Mouse (Mus musculus) forelimb bud, embryonic 11.5 days (tissue): ENCODE data around the gene Scgb1b27.
"Not testable (repeated sequence)": the region's sequence is repeated elsewhere in the genome, so short reads cannot be mapped to it uniquely, and the experiment has no call there.

Source experiments
- DNase-seq: peaks from one replicate; pipeline ENCODE4 v3.0.0-alpha.2; 2012; ENCODE audit warnings: low read depth, low spot score

Gene Scgb1b27

GRCm38 (mm10) chr7:34021183-34021582 lies at the start of gene Scgb1b27:
Gene Scgb1b27 (plus strand): TSS chr7:34021483.
- not testable (repeated sequence) for DNase-seq

GRCm38 (mm10) chr7:33982281-33982680 lies 39.0 kb upstream of the Scgb1b27 start:
- DNase-seq: peak; percentile 4

DNA sequence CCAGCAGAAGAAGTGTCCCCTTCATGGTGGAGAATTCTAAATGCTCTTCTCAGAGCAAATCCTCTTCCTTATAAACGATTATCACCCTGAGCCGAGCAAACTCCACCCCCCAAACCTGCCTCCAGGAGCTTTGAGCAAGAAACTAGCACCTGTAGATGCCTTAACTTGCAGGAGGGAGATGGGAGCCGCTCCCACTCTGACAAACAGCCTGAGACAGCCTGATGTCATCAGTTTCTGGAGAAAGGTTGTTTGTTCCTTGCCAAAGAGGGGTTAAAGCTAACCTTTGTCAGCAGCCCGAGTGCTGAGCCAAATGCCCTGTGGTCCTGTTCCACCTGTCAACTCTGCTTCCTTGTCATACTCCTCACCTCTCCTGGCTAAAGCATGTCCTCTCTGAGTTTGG lies 7.4 kb upstream of the Scgb1b27 start, which contains the start of gene Scgb2b27:
Gene Scgb2b27, minus strand, starts transcription at position 101 of the 400 bp plus-strand sequence.
- DNase-seq: no peak

DNA sequence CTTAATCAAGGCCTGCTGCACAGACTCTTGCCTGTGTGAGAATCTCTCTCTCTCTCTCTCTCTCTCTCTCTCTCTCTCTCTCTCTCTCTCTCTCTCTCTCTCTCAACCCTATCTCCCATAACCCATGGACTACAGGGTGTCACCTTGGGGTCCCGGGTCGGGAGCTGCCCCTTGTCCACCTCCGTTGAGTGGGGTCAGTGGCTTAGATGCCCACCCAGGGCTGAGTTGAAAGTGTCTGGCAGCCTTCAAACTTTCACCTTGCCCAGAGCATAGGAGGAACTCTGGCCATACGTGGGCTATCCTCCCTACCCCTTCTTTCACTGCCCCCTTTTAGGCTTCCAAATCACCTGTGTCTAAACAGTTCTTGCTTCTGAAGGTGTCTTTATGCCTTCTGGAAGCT lies 4.4 kb downstream of the Scgb1b27 start:
- DNase-seq: no peak

- not testable (repeated sequence) for DNase-seq
These were observed 5.9 kb downstream of the Scgb1b27 start for GRCm38 (mm10) chr7:34027202-34027601.

- DNase-seq: no peak
These were observed 8.7 kb downstream of the Scgb1b27 start for GRCm38 (mm10) chr7:34030026-34030425.

DNA sequence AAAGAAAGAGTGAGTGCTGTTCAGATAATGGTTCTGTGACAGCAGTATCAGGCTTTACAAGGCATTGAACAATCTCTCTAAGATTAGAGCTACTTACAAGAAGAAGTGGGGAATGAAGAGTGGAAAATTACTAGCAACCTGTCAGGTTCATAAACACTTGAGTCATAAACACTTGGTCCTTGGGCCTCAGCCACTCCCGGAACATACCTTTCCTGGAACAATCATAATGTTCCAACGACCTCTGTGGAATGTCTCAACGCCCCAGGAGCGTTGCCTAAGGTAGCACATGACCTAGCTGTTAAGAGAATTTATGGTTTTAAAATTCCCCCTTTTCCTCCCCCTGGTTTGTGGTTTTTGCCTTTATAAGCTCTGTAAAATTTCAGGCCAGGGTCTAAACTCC lies 13.3 kb downstream of the Scgb1b27 start:
- DNase-seq: not testable (repeated sequence)

DNA sequence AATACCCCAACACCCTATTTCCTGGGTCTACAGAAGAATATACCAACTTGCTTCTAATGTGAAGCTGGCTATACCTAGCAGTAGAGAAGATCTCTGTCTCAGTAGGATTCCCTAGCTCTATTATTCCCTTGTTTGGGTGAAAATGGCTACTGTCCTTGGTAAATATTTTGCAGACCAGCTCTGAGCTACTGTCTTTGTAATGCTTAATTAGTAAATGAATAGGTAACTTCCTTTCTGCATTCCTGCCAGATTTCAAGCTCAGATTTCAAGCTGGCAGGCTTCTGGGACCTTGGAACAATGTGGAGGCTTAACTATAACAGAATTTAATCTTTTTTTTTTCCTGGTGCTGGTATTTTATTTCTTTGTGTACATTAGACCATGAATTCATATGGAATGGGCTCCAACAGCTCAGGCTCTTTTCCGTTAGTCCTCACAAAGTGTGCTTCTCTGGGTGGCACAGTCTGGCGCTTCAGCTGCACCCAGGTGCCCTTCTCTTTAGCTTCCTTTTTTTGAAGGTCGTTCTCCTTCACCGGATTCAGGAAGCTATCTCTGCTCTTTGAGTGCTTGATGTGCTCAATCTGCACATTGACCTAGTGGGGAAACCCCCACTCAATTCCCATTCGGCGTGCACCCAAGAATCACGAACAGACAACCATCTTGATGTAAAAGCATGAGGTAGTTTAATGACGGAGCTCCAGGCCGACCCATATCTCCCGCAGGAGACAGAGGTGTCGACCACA lies 15.0 kb downstream of the Scgb1b27 start:
- not testable (repeated sequence) for DNase-seq

DNA sequence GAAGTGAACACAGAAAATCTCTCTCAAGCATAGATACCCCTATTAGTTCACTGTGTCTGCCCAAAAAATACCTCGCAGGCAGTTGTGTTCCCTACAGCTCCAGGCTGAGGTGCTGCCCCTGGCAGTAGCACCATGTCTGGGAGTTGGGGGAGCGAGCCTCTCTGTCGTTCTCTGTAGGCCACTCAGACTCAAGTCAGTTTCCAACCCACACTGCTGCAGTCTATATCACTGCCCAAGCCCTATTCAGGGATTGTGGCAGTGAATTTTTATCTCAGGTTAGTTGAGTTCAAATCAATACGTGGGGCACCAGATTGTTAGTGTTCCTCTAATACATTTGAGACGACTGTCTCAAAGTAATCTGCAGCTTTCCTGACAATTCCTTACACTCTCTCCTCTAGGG lies 46.8 kb downstream of the Scgb1b27 start:
- not testable (repeated sequence) for DNase-seq
